Mouse (Mus musculus): ENCODE results near the gene Bnip2.

DNA sequence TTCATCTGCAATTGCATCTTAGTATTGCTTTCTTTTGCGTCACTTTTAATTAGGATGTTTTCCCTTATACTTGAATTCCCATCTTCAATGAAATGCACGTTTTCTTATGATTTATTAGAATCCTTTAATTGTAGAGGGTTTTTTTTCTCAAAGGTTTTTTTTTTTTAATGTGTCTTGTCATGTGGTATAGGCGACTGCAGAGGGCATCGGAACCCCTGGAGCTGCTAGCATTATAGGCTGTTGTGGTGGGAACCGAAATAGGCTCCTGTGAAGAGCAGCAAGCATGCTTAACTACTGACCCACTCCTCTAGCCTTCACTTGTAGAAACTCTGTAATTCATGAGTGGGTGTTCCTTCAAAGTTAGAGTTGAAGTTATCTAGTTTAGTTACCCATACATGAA, 1.1 kb downstream of the Bnip2 start:
- no peak for TF ChIP-seq ZC3H11A (IDR thresholded peaks at IDR 0.05; ENCODE audit: borderline replicate concordance, low read depth, low read length)
- TF ChIP-seq ZNF384 (IDR thresholded peaks at IDR 0.05; ENCODE audit: low read depth, low read length) = peak; percentile 25; the same call in 1 of the 2 replicates

Measured in ES-E14 (cell line).